Mouse (Mus musculus) activated CD4-positive, CD25-positive, alpha-beta regulatory T cell, adult 4 months (primary cell): ENCODE results near the gene Camta1. TPM values are rescaled to one million over a fixed set of nuclear protein-coding genes. Genes with fewer than 3 reads are reported as not detected.
"Not testable (repeated sequence)": the region's sequence is repeated elsewhere in the genome, so short reads cannot be mapped to it uniquely, and the experiment has no call there.

Source experiments
- ATAC-seq: one replicate; pipeline ENCODE4 v1.8.0; 2017
- polyA plus RNA-seq, 2 experiments: library from polyadenylated mRNA; unstranded; fragments of 100-300 nt; shearing (Covaris generic); gene quantifications; one replicate each; pipeline ENCODE4 v1.2.1; 2017

The Camta1 gene
- polyA plus RNA-seq, 2 experiments from 2014 or later = 45.5 to 49.5 TPM

DNA sequence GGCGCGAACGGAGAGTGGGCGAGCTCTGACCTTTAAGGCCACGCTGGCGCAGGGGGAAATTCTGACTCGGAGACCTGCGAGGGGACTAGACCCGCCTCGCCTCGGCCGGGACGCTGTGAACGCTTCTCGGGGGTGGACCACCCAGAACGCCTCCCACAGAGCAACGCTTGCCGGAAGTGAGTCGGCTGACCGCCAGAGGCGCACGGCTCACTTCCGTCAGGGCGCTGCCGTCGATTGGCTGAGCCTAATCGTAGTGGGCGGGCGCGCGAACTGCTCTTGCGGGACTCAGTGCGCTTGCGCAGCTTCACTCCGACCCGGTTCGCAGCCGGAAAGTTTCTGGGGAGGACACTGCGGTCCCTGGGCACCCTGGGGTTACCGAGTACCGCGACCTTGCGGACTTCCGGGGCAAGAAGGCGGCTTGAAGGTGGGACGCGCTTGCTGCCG, 947.4 kb downstream of the Camta1 start, which contains the start of the genes Park7 and Tnfrsf9:
Gene Park7 (minus strand): TSS at position 148 of the 444 bp plus-strand sequence.
Gene Tnfrsf9 (plus strand): TSS at position 273 of the 444 bp plus-strand sequence.
- ATAC-seq = peak; percentile 63

DNA sequence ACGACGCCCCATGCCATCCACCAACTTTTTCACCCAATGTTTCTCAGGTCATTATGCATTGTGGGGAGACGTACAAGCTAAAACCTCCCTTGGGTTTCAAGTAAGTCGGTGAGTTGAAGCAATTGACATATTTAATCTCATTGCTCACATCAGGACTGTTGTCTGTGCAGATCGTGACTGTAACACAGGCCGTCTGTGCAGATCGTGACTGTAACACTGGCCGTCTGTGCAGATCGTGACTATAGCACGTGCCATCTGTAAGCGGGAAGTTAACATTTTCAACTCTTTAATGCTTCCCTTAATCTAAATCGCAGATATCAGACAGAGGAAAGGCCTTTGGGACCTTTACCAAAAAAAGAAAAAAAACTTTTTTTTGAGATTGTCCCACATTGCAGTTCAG, 947.9 kb downstream of the Camta1 start:
- no peak for ATAC-seq

DNA sequence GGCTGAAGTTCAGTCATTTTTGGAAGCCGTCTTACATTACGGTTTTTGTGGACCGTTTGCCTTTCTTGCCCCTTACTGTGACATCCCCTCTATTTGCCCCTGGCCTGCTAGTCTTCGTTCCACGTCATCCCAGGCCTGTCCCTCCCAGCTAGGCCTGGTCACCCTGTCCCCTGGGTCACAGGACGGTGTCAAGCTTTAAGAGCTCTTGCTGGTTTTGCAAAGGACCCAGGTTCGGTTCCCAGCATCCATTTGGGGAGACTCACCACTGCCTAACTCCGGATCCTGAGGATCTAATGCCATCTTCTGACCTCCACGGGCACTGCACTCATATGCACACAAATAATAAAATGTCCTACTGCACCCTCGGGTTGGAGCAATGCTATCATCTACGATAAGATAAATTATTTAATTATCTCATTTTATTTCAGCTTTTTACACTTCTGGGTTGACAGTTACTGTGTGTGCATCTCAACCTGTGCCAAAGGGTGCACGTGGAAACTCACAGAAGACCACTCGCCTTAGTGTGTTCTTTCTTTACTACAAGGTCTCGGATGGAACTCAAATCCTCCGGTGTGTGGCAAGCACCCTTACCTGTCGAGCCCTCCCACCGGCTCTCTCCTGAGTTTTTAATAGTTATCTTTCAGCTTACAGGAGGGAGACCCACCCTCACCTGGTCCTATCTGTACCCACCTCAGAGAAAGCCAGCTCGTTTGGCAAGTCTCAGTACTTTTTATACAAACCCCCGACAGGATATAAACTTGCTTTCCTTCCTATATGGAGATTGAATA, 951.3 kb downstream of the Camta1 start:
- ATAC-seq = no peak

DNA sequence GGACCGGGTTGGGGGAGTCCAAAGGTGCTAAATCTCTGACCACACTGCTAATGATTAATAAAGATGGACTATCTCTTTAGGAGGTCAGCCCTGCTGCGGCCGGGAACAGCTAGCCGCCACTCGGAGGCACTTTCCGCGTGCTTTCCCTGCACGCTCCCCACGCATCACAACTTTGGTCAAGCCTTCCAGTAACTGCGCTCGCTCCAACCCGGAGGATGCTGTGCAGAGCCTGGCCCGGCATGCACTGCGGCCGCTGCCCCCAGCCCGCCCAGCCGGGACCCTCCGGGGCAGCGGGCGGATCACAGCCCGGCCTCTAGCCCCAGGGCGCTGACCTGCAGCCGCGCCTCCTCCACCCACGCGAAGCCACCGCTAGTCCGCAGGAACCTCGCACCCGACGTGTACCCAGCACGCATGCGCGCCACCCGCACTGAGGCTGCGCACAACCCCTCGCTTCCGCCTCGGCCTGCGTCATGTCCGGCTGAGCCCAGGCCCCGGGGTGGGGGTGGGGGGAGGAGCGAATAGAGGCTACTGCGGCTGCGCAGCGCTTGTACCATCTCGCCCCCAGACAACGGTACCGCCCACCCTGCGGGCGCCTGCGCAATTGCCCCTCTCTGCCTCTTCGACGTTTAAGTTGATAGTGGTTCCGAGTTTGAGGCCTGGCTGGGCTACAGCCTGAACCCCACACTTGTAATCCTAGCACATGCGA, 952.1 kb downstream of the Camta1 start:
- ATAC-seq = peak; percentile 67

DNA sequence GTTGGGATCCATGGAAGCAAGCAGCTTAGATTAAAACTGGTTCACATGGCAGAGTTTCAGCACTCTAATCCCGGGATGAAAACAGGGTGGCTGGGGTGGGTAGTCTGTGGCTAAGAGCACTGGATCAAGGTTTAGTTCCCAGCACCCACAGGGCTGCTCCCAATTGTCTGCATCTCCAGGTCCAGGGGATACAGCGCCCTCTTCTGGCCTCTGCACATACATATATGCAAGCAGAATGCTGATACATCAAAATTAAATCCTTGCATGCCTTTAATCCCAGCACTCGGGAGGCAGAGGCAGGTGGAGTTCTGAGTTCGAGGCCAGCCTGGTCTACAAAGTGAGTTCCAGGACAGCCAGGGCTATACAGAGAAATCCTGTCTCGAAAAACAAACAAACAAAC, 953.2 kb downstream of the Camta1 start:
- ATAC-seq = not testable (repeated sequence)

DNA sequence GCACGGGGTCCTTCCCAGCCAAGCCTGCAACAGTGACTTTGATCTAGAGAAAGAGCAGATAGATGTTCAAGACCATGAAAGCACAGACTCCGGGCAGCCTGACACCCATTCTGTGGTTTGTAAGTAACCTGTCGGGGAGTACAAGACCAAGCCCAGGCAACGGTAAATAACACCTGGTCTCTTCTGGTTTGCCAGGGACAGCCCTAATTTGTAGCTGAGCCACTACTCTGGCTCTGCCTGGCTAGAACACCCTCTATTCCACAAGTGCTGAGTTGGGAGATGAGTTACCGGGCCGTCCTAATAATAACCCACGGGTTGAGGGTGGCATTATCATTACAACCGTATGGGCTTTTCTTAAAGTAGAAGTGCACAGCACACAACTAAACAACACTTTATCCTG, 954.6 kb downstream of the Camta1 start:
- no peak for ATAC-seq

DNA sequence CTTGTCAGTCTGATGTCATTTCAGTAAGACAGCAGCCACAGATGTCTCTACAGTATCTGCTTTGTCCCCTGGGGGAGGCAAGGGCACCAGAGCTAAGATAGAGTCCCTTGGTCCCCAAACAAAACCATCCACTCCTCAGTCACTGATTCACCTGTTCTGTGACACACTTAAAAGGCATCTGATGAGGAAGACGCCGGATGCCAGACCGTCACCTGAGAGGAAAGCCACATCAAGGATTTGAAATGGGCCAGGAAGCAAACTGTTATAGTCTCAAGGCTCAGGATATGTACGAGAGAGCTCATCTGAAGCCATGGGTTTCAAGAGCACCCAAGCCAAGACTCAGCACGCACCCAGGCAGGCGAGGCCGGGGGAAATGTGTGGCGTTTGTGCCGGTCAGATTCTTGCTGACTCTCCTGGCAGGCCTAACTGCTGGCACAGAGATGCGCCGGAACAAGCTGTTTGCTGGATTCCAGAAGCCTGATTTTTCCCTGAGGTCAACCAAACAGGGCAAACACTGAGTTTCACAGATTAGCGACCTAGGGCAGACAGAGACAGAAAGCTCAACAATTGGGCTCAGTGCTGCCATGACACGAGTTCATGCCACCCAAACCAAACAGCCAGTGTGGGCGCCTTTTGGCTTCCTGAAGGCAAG, 958.5 kb downstream of the Camta1 start:
- no peak for ATAC-seq

DNA sequence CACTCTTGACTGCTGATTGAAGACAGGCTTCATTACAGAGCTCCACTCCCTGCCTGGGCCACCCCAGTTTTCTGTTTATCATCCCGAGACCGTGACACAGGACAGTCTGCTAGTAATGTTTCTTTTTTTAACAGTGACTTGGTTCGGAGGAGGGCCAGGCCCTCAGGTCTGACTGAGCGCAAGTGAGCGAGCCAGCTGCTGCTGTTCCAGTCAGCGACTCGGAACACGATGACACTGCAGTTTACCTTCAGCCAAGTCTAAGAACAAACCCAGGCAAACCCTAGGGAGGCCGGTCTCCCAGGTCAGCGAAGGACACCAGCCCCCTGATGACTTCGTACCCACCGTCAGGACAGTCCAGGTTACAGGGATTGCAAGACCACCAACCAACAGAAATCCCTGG, 959.6 kb downstream of the Camta1 start:
- no peak for ATAC-seq

DNA sequence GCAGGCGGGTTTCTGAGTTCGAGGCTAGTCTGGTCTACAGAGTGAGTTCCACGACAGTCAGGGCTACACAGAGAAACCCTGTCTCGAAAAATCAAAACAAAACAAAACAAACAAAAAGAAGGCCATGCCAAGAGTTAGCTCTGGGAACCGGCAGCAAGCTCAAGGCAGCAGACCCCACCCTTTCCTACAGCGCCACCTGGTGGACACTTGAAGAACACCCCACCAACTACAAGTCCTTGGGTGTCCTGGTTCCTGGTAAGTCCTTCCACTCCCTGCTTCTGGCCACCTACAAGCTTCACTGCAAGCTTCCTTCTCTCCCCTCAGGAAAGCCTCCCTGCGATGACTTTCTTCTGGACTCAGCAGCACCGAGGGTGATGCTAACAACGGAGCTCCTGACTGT, 960.0 kb downstream of the Camta1 start:
- ATAC-seq = peak; percentile 54

DNA sequence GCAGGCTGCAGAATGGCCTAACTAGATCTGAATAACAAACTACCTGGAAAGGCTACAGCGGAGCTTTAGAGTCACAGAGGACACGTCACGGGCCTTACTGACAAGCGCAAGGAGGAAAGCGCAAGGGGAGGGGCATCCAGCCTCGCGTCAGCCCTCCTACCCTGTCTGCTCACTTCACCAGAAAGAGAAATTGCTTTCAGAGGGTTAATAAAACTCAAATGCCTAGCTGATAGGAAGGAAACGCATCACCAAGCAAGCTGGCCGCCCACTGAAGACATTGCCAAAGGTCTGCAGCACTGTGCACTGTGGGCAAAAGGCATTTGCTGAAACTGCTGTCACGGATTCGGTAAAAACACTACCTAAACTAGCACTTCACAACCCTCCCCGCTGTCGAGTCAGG, 961.2 kb downstream of the Camta1 start:
- no peak for ATAC-seq

DNA sequence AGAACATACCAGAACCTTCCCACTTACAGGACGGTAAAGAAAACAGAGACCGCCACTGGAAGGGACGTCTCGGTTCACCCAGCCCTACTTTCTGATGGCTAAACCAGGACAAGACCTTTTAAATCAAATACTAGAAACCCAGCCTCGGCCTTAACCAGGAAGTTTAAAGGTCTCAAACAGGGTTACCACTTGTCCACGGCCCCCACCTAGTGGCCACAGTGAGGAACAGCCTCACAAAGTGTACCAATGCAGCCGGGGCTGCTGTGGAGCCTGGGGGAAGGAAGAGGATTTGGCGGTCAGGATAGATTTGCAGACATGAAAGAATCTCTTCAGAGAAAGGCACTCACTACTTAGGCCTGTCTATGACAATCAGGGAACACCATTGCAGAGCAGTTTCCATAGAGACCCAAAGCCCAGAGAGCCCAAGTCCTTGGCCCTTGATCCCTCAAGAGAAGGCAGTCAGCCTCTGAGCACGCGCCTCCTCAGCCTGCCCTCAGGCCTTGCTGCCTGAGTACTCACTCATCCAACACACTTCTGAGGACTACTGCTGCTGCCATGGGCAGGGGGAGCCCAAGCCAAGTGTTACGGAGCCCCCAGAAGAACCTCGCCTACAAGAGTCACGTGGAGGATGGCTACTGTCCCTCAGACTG, 962.8 kb downstream of the Camta1 start:
- peak; percentile 85 for ATAC-seq

DNA sequence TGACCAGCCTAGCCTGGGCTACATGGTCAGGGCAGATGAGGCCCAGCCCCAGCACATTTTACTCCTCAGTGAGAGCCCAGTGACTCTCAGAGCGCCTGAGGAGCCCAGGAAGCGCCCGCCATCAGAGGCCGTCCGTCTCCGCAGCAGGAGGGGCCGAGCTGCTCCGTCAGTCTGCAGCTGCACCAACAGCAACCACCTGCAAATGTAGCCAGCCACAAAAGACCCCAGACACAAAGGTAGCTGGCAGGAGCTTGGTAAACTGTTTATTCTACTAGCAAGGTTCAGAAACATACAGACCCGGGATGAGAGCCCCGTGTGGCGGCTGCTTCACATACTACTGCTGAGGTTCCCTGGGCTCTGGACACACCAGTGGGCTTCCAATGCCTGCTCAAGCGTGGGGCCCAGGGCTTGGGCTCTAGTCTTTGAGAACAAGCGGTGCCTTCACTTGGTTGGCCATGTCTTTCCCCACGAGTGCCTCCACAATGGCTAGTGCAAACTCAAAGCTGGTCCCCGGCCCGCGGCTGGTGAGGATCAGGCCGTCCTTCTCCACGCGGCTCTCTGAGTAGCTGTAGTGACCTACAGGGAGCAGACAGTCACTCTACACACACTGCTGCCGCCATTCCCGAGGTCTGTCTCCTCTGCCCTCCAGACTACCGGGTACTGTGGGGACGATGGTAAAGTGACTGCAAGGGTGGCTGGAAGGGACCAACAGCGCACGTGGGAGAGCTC, 964.6 kb downstream of the Camta1 start:
- no peak for ATAC-seq

DNA sequence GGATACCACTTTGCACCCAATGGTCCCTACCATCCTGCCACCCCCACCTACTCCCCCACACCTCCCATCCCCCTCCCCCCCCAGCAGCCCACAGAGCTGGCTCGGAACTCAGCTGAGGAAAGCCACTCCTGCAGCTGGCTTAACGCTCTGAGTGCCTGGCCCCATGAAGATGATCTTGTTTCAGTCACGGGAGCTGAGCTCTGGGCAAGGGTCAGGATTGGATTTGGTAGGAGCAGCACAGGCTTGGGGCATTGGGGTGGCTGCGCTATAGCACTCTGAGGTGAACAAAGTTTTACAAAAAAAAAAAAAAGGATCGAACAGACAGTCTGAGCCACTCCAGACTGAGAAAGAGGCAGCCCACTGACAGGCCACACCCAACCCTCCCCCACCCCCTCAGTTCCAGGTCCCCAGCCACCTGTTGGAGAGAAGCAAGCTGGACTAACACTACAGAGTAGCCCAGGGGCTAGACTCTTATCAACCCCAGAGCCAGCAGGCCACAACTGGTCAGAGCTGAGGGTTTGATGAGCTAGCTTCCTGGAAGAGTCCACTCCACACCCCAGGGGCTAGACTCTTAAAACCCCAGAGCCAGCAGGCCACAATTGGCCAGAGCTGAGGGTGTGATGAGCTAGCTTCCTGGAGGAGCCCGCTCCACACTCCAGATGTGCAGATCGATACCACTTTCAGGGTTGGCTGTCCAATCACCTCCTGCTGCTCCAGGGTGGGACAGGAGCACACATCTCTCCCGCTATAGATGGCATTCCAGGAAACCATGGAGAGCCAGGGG, 966.8 kb downstream of the Camta1 start:
- no peak for ATAC-seq

DNA sequence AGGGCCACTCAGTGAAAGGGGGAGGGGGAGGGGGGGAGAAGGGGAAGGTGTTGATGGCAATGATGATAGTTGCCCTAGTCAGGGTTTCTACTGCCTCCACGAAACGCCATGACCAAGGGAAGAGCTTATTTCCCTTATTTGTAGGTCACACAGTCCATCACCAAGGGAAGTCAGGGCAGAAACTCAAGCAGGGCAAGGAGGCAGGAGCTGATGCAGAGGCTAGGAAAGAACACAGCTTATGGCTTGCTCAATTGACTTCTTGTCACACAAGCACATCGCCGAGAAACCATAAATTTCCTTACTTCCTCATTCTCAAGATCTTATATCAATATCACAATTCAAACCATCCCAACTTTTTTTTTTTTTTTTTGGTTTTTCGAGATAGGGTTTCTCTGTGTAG, 970.4 kb downstream of the Camta1 start:
- ATAC-seq = no peak

DNA sequence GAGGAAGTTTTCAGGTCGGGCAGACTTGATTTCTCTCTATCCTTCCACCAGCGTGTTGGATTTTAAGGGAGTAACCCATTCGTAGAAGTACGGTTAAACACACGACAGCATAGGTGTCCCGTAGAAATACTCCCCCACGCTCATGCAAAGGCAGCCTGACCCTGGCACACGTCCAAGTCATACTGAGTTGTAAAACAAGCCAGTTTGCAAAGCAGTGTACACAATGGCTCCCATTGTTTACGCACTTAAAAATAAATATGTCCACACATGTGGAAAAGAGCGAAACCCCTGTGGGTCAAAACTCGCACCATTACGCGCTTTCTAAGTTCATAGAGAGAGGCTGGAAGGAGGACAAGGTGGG, 971.7 kb downstream of the Camta1 start:
- no peak for ATAC-seq

DNA sequence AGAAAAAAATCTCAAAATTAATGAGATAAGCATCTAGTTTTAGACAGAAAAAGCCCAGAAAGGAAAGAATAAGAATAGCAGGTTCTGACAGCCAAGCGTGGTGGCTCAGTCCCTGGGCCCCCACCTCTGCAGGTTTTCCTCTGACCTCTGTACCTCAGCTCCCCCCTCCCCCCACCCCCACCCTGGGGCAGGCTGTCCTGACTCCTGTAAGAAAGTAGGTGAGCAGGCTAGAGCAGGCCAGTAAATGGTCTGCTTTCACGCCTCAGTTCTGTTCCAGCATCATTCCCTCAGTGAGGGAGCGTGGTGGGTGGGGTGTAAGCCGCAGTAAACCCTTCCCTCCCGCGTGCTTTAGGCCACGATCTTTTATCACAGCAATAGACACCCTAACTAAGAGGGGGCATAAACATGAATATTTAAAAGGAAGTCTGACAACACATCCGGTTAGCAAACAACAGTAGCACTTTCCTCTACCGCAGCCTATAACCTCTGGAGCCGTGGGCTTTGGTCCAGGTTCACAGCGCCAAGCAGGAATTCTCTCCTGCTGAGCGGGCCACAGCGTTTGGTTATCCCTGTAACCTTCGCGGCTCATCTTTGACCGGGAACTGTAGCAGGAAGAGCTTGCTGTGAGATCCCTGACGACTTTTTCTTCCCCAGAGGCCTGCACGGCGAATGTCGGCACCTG, 972.3 kb downstream of the Camta1 start:
- no peak for ATAC-seq

DNA sequence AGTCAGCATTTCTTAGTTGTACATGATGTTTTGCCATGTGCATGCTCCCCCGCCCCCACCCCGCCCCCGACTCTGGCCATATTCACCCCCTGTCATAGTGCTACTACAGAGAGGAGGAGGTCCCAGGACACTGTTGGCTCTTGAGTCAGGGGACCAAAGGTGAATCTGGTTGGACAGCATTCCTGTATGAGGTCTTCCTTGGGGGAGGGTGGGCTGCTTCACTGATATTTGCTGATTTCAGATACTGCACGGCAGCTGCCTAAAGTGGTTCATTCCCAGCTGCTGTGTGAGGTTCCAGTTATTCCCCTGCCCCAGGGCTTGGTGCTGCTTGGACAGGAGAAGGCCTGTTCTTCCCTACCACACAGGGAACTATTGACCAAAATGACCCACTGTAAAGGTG, 973.2 kb downstream of the Camta1 start:
- no peak for ATAC-seq

DNA sequence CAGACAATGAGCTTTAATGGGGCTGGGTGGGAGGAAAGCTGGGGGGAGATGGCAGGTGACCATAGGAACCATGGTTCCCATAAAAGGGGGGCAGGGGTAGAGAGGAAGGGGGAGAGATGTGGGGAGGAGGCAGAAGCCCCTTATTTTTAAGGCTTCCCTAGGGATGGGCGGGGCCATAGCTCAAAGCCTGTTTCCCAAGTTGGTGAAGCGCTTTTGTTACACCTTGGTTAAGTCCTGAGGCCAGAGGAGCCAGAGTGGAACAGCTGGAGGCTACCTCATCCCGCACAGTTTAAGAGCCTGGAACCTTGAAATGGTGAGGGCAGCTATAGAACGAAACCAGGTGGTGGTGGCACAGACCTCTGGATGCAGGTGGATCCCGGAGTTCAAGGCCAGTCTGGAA, 973.8 kb downstream of the Camta1 start:
- ATAC-seq = no peak

DNA sequence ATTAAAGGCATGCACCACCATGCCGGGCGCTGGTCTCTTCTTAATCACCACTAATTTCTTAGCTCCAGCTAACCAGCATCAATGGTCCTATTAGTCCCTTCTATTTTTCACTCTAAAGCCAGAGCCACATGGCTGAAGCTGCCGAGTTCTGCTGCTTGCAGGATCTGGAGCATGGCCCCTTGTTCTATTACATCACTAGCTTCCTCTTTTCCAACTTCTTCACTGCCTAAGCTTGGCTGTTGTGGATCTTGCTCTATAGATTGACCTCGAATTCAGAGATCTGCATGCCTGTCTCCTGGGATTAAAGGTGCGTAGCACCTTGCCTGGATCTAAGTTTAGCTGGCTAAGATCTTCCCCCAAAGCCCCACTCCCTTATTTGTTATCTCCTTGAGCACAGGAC, 979.0 kb downstream of the Camta1 start:
- ATAC-seq = no peak

DNA sequence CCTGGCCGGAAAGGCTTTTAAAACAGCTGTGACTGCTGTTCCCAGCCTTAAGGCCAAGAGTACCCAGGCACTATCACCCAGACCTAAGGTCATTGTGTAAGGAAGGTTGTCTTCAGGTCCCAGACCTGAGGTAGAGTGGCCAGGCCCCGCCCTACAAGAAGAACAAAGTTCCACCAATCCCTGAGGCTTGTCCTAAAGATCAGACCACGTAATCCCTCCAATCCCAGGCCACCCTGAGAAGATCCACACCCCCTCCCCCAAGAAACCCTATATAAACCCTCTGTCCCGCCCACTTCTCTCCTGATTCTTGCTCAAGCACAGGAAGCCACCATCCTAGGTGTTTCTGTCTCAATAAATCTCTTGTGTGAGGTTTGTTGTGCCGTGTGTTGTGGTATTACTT, 981.3 kb downstream of the Camta1 start:
- no peak for ATAC-seq

DNA sequence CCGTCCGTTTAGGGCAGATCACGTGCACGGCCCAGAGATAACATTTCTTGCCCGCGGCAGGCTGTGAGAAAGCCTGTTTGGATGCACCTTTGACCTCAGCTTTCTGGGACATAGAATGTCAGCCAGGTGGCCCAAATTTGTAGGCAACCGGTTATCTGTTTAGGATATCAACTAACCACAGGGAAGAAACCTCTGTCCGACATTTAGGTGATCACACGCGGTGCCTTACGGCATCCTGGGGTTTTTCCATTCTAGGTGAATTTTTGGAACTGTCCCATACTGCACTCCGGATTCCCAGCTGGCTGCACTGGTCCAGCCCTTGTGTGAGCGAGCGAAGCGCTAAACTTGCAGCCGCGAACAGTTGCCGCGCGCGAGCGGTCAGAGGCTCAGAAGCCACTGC, 982.0 kb downstream of the Camta1 start:
- no peak for ATAC-seq
